Mouse (Mus musculus): ENCODE data around the gene Vmn1r168.
"Not testable (repeated sequence)": the region's sequence is repeated elsewhere in the genome, so short reads cannot be mapped to it uniquely, and the experiment has no call there.

The Vmn1r168 gene

DNA sequence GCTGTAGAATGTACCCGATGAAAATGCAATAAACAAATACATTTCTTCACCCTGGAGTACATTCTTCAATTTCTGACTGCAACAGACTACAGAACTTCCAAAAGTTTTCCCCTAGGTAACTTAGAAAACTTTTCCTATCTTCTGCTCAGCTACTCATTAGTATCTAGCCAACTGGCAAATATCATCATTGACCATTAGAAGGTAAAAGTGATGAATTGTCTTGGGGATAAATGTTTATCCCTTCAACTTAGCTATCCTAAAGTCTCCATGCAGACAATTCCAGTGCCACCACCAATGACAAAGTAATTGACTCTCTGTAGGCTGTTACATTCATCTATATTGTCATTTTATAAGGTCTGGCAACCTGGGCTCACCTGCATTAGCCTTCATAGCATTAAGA, at the start of gene Vmn1r168:
TSS of gene Vmn1r168 (plus strand) at position 301 of the 400 bp plus-strand sequence.
- not testable (repeated sequence) for DNase-seq

DNA sequence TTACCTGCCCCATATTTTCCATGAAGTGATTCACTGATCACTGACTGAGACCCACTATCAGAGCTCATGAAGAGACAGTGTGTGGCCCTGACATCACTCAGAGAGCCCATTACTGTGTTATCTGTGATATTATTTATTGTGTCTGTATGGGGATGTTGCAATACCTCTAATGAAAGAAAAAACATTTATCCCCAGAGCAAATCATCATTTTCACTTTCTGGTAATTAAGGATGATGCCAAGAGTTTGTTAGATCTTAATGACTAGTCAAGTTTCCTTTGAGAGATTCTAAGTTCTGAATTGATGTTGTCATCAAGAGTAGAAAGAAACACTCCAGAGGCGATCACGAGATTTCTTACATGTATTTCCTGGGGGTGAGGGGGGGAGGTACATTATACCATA, 32.4 kb upstream of the Vmn1r168 start, which contains the start of gene Vmn1r167:
TSS of gene Vmn1r167 (minus strand) at position 101 of the 400 bp plus-strand sequence.
- not testable (repeated sequence) for DNase-seq

DNA sequence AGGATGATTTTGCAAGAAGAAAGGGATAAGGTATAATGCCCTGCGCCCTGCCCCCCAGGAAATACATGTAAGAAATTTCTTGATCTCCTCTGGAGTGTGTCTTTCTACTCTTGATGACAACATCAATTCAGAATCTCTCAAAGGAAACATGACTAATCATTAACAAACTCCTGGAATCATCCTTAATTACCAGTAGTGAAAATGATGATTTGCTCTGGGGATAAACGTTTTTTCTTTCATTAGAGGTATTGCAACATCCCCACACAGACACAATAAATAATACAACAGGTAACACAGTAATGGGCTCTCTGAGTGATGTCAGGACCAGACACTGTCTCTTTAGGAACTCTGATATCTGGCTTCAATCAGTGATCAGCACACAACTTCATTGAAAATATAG, 35.7 kb downstream of the Vmn1r168 start, which contains the start of gene Vmn1r169:
TSS of gene Vmn1r169 (plus strand) at position 301 of the 400 bp plus-strand sequence.
- DNase-seq, result not testable (repeated sequence)

All from cerebellum, adult 8-10 months (tissue).